Mouse (Mus musculus) liver, embryonic 15.5 days (tissue): ENCODE data around the gene Gm960. TPM values are rescaled to one million over a fixed set of nuclear protein-coding genes. Genes with fewer than 3 reads are reported as not detected.
"Not testable (repeated sequence)": the region's sequence is repeated elsewhere in the genome, so short reads cannot be mapped to it uniquely, and the experiment has no call there.

ENCODE experiments used
- ATAC-seq: fragments of 200-750 bp; cut with Nextera tagmentation; 2 replicates; pipeline ENCODE4 v1.8.0; 2017; ENCODE audit warnings: moderate number of reproducible peaks, mild to moderate bottlenecking, moderate library complexity; ENCODE audit not compliant: insufficient read depth
- H3K27ac ChIP-seq: fragments of 300-500 bp; sonication (generic); replicated peaks from 2 replicates; pipeline ENCODE4 v1.5.1; 2015; ENCODE audit warnings: mild to moderate bottlenecking, inconsistent platforms
- H3K27me3 ChIP-seq: fragments of 300-500 bp; sonication (generic); 2 replicates; pipeline ENCODE4 v1.6.1; 2015; ENCODE audit warnings: mild to moderate bottlenecking, inconsistent platforms
- H3K36me3 ChIP-seq: fragments of 300-500 bp; sonication (generic); replicated peaks from 2 replicates; pipeline ENCODE4 v1.6.1; 2015; ENCODE audit warnings: moderate library complexity, mild to moderate bottlenecking, inconsistent platforms
- H3K4me1 ChIP-seq: fragments of 300-500 bp; sonication (generic); replicated peaks from 2 replicates; pipeline ENCODE4 v1.6.1; 2015; ENCODE audit warnings: inconsistent platforms
- H3K4me2 ChIP-seq: fragments of 300-500 bp; sonication (generic); 2 replicates; pipeline ENCODE4 v1.6.1; 2015; ENCODE audit warnings: moderate library complexity, mild to moderate bottlenecking, inconsistent platforms
- H3K4me3 ChIP-seq: fragments of 300-500 bp; sonication (generic); replicated peaks from 2 replicates; pipeline ENCODE4 v1.5.1; 2015; ENCODE audit warnings: mild to moderate bottlenecking, inconsistent platforms
- H3K9ac ChIP-seq: fragments of 300-500 bp; sonication (generic); 2 replicates; pipeline ENCODE4 v1.6.1; 2015; ENCODE audit warnings: moderate library complexity, mild to moderate bottlenecking, inconsistent platforms
- H3K9me3 ChIP-seq: fragments of 300-500 bp; sonication (generic); replicated peaks from 2 replicates; pipeline ENCODE4 v1.6.1; 2016; ENCODE audit warnings: inconsistent platforms
- WGBS: fragments of 180-500 bp; shearing (Covaris S2); methylation state at CpG from one replicate; pipeline ENCODE4 v1.1.7; 2015; ENCODE audit warnings: mixed read lengths; ENCODE audit not compliant: insufficient replicate concordance; 5-methylcytosine and 5-hydroxymethylcytosine counted together
- microRNA-seq: library from miRNA; unstranded; fragments of <30 nt; microRNA quantifications from one replicate; pipeline ENCODE4, GENCODE M21; 2016
- polyA plus RNA-seq: library from polyadenylated mRNA; unstranded; fragments of >200 nt; fragmentation: Nextera tagmentation; extraction: Ambion mirVana; gene quantifications from 2 replicates; pipeline ENCODE4 v1.2.1, GENCODE M21; 2015

Gene Gm960
- polyA plus RNA-seq, 1 experiment from 2014 or later: 0.40 TPM

- ATAC-seq: no peak
- Histone ChIP-seq H3K4me3 (no peak overlapping the region), H3K4me1 (no peaks in the 10 kb centered on the region; the same call in 1 of the 2 replicates), H3K36me3 (no peaks in the 10 kb centered on the region), H3K27ac (no peak overlapping the region), H3K27me3 (peaks cover 18% of the 10 kb centered on the region), H3K9me3 (no peaks in the 10 kb centered on the region), H3K4me2 (no peak overlapping the region), H3K9ac (no peak overlapping the region)
- WGBS: 46% methylated on average over 2 of the region's 2 CpGs
These were observed 111.0 kb downstream of the Gm960 start for GRCm38 (mm10) chr19:4587426-4587825.

DNA sequence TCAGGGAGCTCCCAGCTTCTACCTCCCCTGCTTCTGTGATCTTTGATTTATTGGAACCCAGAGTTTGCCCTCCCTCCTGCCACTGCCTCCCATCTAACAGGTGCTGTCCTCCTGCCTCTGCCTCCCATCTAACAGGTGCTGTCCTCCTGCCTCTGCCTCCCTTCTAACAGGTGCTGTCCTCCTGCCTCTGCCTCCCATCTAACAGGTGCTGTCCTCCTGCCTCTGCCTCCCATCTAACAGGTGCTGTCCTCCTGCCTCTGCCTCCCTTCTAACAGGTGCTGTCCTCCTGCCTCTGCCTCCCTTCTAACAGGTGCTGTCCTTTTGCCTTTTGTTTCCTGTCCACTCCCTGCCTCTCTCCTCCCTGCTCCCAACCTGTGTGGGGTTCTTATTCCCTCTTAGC is 111.7 kb downstream of the Gm960 start:
- H3K4me2 ChIP-seq, H3K4me3 ChIP-seq, H3K36me3 ChIP-seq, ATAC-seq, H3K9me3 ChIP-seq, H3K27ac ChIP-seq, H3K4me1 ChIP-seq, H3K9ac ChIP-seq: not testable (repeated sequence)
- H3K27me3 ChIP-seq: peaks cover 18% of the 10 kb centered on the region

GRCm38 (mm10) chr19:4583856-4584255 is 114.6 kb downstream of the Gm960 start:
- no peak overlapping the region for H3K9ac ChIP-seq
- no peak for ATAC-seq
- H3K4me2 ChIP-seq: no peak overlapping the region
- no peak overlapping the region for H3K4me3 ChIP-seq
- no peaks in the 10 kb centered on the region for H3K36me3 ChIP-seq
- peaks cover 18% of the 10 kb centered on the region for H3K27me3 ChIP-seq
- H3K4me1 ChIP-seq: peaks cover 7% of the 10 kb centered on the region; the same call in 1 of the 2 replicates
- WGBS: 54% methylated on average over 2 of the region's 2 CpGs
- H3K27ac ChIP-seq: no peak overlapping the region
- H3K9me3 ChIP-seq: no peaks in the 10 kb centered on the region

- no peak overlapping the region for H3K9ac ChIP-seq
- peaks cover 23% of the 10 kb centered on the region for H3K4me1 ChIP-seq
- no peak overlapping the region for H3K27ac ChIP-seq
These were observed 119.2 kb downstream of the Gm960 start for GRCm38 (mm10) chr19:4579296-4579695.

GRCm38 (mm10) chr19:4578799-4579198 is 119.7 kb downstream of the Gm960 start:
- no peaks in the 10 kb centered on the region for H3K36me3 ChIP-seq
- 0 out of 2 replicates have a peak overlapping the region, but pooled peaks have one; percentile 10 for H3K27ac ChIP-seq
- H3K4me2 ChIP-seq: no peak overlapping the region
- 0 out of 2 replicates have a peak, but pooled peaks have one; percentile 18 for ATAC-seq
- 66% methylated on average over 2 of the region's 2 CpGs for whole genome bisulfite sequencing
- H3K9me3 ChIP-seq: no peaks in the 10 kb centered on the region
- H3K4me1 ChIP-seq: peaks cover 28% of the 10 kb centered on the region
- H3K9ac ChIP-seq: no peak overlapping the region
- H3K27me3 ChIP-seq: 0 out of 2 replicates have a peak, but pooled peaks cover 5% of the 10 kb centered on the region
- no peak overlapping the region for H3K4me3 ChIP-seq

More at GRCm38 (mm10) chr19:4579296-4579695, 119.2 kb downstream of the Gm960 start:
- Histone ChIP-seq H3K36me3 (no peaks in the 10 kb centered on the region), H3K4me2 (no peak overlapping the region), H3K27me3 (0 out of 2 replicates have a peak, but pooled peaks cover 5% of the 10 kb centered on the region), H3K9me3 (no peaks in the 10 kb centered on the region), H3K4me3 (no peak overlapping the region)
- no peak for ATAC-seq
- 66% methylated on average over 5 of the region's 5 CpGs for WGBS

Small RNA genes within 50 kb of the gene (microRNA-seq; reads per million reads assigned to microRNA genes)
- 3.6 reads per million, percentile 9 among the genes with 10 or more reads in this experiment for gene Mir6986

Other genes starting within 250 kb of the Gm960 start
- gene Syt12, start 221.2 kb downstream of the Gm960 start, polyA plus RNA-seq: 0.12 and 0.33 TPM in 2 replicates
- 0.09 TPM in 1 of 2 replicates, not detected in the other for gene 2010003K11Rik, start 200.1 kb downstream of the Gm960 start, polyA plus RNA-seq
- 56.3 and 79.3 TPM in 2 replicates for gene Pcx, start 188.2 kb downstream of the Gm960 start, polyA plus RNA-seq
- 0.43 and 0.46 TPM in 2 replicates for gene Lrfn4, start 83.0 kb downstream of the Gm960 start, polyA plus RNA-seq
- gene Rce1, start 73.0 kb downstream of the Gm960 start, polyA plus RNA-seq: 24.1 and 25.3 TPM in 2 replicates
- 0.05 and 0.10 TPM in 2 replicates for gene Sptbn2, start 12.5 kb upstream of the Gm960 start, polyA plus RNA-seq
- 15.6 and 18.7 TPM in 2 replicates for gene Rbm4b, start 57.8 kb upstream of the Gm960 start, polyA plus RNA-seq
- gene Rbm4, start 95.2 kb upstream of the Gm960 start, polyA plus RNA-seq: 25.2 and 29.0 TPM in 2 replicates
- 11.6 and 12.7 TPM in 2 replicates for gene Gm21992, start 112.9 kb upstream of the Gm960 start, polyA plus RNA-seq
- gene Rbm14, start 113.0 kb upstream of the Gm960 start, polyA plus RNA-seq: 37.5 and 41.4 TPM in 2 replicates
- gene Ccs, start 140.7 kb upstream of the Gm960 start, polyA plus RNA-seq: 52.4 and 61.9 TPM in 2 replicates
- gene Ccdc87, start 140.7 kb upstream of the Gm960 start, polyA plus RNA-seq: not detected in 2 replicates
- 25.8 and 28.8 TPM in 2 replicates for gene Ctsf, start 156.5 kb upstream of the Gm960 start, polyA plus RNA-seq
- 0.85 and 1.2 TPM in 2 replicates for gene Actn3, start 179.2 kb upstream of the Gm960 start, polyA plus RNA-seq
- 9.7 and 10.9 TPM in 2 replicates for gene Zdhhc24, start 180.0 kb upstream of the Gm960 start, polyA plus RNA-seq
- 1.0 TPM in 2 replicates for gene Bbs1, start 208.0 kb upstream of the Gm960 start, polyA plus RNA-seq
- 46.0 and 47.8 TPM in 2 replicates for gene Dpp3, start 229.6 kb upstream of the Gm960 start, polyA plus RNA-seq
- 0.17 TPM in 2 replicates for gene Peli3, start 244.5 kb upstream of the Gm960 start, polyA plus RNA-seq